Mouse (Mus musculus): ENCODE results near the gene Tnxb. TPM values are rescaled to one million over a fixed set of nuclear protein-coding genes. Genes with fewer than 3 reads are reported as not detected.
"Not testable (repeated sequence)": the region's sequence is repeated elsewhere in the genome, so short reads cannot be mapped to it uniquely, and the experiment has no call there.

Tnxb gene
- total RNA-seq, 1 experiment from 2014 or later = 0.05 TPM

- 0 out of 4 replicates have a peak, but pooled peaks of 1 of the 2 experiments have one; percentile 20 for ATAC-seq (replicated peaks in 1 of 2; ENCODE audit: insufficient read depth in 1 of 2, low FRiP score in 2 of 2, low TSS enrichment in 1 of 2, low read depth in 1 of 2, poor library complexity in 2 of 2, severe bottlenecking in 2 of 2)
Measured at GRCm38 (mm10) chr17:34699575-34700408, 29.5 kb downstream of the Tnxb start.

GRCm38 (mm10) chr17:34700671-34701071 is 30.3 kb downstream of the Tnxb start:
- 0 out of 4 replicates have a peak, but pooled peaks of 1 of the 2 experiments have one; percentile 27 for ATAC-seq (replicated peaks in 1 of 2; ENCODE audit: insufficient read depth in 1 of 2, low FRiP score in 2 of 2, low TSS enrichment in 1 of 2, low read depth in 1 of 2, poor library complexity in 2 of 2, severe bottlenecking in 2 of 2)

GRCm38 (mm10) chr17:34706476-34706875 is 36.1 kb downstream of the Tnxb start:
- ATAC-seq (replicated peaks in 1 of 2; ENCODE audit: insufficient read depth in 1 of 2, low FRiP score in 2 of 2, low TSS enrichment in 1 of 2, low read depth in 1 of 2, poor library complexity in 2 of 2, severe bottlenecking in 2 of 2) = not testable (repeated sequence)

- ATAC-seq (replicated peaks in 1 of 2; ENCODE audit: insufficient read depth in 1 of 2, low FRiP score in 2 of 2, low TSS enrichment in 1 of 2, low read depth in 1 of 2, poor library complexity in 2 of 2, severe bottlenecking in 2 of 2) = peak; percentile 61 to 63; a peak in 3 of 4 replicates
Measured at GRCm38 (mm10) chr17:34712951-34713350, 42.6 kb downstream of the Tnxb start.

- not testable (repeated sequence) for ATAC-seq (replicated peaks in 1 of 2; ENCODE audit: insufficient read depth in 1 of 2, low FRiP score in 2 of 2, low TSS enrichment in 1 of 2, low read depth in 1 of 2, poor library complexity in 2 of 2, severe bottlenecking in 2 of 2)
Measured at GRCm38 (mm10) chr17:34714181-34714907, 44.0 kb downstream of the Tnxb start.

DNA sequence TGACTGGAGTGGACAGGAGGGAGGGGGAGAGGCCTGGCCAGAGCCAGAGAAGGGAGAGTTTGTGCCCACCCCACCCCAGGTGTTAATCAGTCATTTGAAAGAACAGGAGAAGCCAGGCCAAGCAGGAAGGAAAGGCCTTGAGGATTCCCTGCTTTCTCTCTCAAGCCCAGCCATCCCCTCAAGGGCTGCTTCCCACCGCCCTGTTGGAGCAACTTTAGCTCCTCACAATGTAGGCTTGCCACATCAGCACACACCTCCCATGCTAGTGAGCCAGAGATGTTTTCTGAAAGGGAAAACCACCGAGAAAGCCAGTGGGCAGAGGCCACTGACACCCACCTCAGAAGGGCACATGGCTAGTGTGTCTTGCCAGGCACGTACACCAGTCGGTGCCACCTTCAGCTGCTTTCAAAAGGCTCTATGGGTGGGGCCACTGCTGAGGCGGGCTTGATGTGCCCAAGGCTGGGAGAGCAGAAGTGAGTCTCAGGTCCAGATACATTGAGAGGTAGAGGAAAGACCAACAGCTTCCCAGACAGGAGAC is 44.6 kb downstream of the Tnxb start:
- not testable (repeated sequence) for ATAC-seq (replicated peaks in 1 of 2; ENCODE audit: insufficient read depth in 1 of 2, low FRiP score in 2 of 2, low TSS enrichment in 1 of 2, low read depth in 1 of 2, poor library complexity in 2 of 2, severe bottlenecking in 2 of 2)

GRCm38 (mm10) chr17:34715451-34715850 is 45.1 kb downstream of the Tnxb start:
- not testable (repeated sequence) for ATAC-seq (replicated peaks in 1 of 2; ENCODE audit: insufficient read depth in 1 of 2, low FRiP score in 2 of 2, low TSS enrichment in 1 of 2, low read depth in 1 of 2, poor library complexity in 2 of 2, severe bottlenecking in 2 of 2)

- ATAC-seq (replicated peaks in 1 of 2; ENCODE audit: insufficient read depth in 1 of 2, low FRiP score in 2 of 2, low TSS enrichment in 1 of 2, low read depth in 1 of 2, poor library complexity in 2 of 2, severe bottlenecking in 2 of 2) = no peak
Measured at GRCm38 (mm10) chr17:34716247-34716646, 45.9 kb downstream of the Tnxb start.

DNA sequence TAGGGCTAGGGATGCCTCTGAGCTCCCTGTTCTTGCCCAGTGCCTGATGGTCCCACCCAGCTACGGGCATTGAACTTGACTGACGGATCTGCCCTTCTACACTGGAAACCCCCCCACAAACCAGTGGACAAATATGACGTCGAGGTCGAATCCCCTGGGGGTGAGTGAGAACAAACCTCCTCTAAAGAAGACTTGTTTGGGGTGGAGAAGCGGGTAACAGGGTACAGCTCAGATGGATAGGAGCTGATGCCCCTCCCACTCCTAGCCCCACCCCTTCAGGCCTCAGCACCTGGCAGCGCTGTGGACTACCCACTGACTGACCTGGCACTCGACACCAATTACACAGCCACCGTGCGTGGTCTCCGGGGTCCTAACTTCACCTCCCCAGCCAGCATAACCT is 47.1 kb downstream of the Tnxb start:
- no peak for ATAC-seq (replicated peaks in 1 of 2; ENCODE audit: insufficient read depth in 1 of 2, low FRiP score in 2 of 2, low TSS enrichment in 1 of 2, low read depth in 1 of 2, poor library complexity in 2 of 2, severe bottlenecking in 2 of 2)

DNA sequence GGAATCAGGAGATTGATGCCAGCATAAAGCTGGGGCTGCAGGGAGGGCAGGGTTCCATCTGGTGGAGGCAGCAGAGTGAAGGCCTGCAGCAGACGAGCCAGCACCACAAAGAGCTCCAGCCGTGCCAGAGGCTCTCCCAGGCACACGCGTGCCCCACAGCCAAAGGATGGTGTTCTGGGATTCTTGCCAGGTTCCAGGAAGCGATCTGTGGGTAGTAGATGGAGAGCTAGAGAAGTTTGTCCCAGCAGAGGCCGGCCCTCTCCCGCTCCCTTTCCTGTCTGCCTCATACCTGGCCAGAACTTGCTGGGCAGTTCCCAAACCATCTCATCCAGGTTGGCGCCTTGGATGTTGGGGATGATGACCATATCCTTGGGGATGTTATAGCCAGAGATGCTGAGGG is 49.6 kb downstream of the Tnxb start:
- not testable (repeated sequence) for ATAC-seq (replicated peaks in 1 of 2; ENCODE audit: insufficient read depth in 1 of 2, low FRiP score in 2 of 2, low TSS enrichment in 1 of 2, low read depth in 1 of 2, poor library complexity in 2 of 2, severe bottlenecking in 2 of 2)

GRCm38 (mm10) chr17:34722238-34722637 is 51.9 kb downstream of the Tnxb start:
- not testable (repeated sequence) for ATAC-seq (replicated peaks in 1 of 2; ENCODE audit: insufficient read depth in 1 of 2, low FRiP score in 2 of 2, low TSS enrichment in 1 of 2, low read depth in 1 of 2, poor library complexity in 2 of 2, severe bottlenecking in 2 of 2)

DNA sequence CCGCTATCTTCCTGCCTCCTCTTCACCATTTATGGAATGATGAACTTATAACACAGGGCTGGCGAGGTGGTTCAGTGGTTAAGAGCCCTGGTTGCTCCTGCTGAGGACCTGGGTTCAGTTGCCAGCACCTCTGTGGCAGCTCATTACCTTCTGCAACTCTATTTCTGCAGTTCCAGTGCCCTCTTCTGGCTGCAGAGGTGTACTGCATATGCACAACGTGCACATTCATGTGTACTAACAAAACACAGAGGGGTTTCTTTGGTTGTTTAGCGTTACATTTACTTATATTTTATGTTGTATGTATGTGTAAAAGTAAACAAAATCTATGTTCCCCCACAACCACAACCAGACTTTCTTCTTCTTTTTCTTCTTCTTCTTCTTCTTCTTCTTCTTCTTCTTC is 52.7 kb downstream of the Tnxb start:
- ATAC-seq (replicated peaks in 1 of 2; ENCODE audit: insufficient read depth in 1 of 2, low FRiP score in 2 of 2, low TSS enrichment in 1 of 2, low read depth in 1 of 2, poor library complexity in 2 of 2, severe bottlenecking in 2 of 2) = no peak

DNA sequence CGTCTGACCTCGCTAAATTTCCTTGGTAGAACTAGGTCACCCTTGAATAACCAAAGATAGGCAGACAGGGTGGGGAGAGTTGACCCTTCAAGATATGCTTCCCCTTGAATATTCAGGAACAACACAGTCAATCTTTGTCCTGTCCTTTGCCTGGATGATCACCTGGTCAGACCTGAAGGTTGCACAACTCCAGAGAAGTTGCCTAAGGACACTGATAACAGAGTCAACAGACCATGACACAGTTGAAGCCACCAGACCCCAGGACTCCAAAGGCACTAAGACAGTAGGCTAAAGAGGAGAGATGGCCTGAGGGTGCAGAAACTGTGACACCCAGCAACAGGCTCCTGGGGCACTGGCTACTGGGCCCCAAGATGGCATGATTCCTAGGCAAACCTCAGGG is 57.6 kb downstream of the Tnxb start:
- ATAC-seq (replicated peaks in 1 of 2; ENCODE audit: insufficient read depth in 1 of 2, low FRiP score in 2 of 2, low TSS enrichment in 1 of 2, low read depth in 1 of 2, poor library complexity in 2 of 2, severe bottlenecking in 2 of 2) = no peak

GRCm38 (mm10) chr17:34729155-34729554 is 58.8 kb downstream of the Tnxb start:
- ATAC-seq (replicated peaks in 1 of 2; ENCODE audit: insufficient read depth in 1 of 2, low FRiP score in 2 of 2, low TSS enrichment in 1 of 2, low read depth in 1 of 2, poor library complexity in 2 of 2, severe bottlenecking in 2 of 2) = not testable (repeated sequence)

GRCm38 (mm10) chr17:34729779-34730553 is 59.6 kb downstream of the Tnxb start:
- ATAC-seq (replicated peaks in 1 of 2; ENCODE audit: insufficient read depth in 1 of 2, low FRiP score in 2 of 2, low TSS enrichment in 1 of 2, low read depth in 1 of 2, poor library complexity in 2 of 2, severe bottlenecking in 2 of 2) = not testable (repeated sequence)

- not testable (repeated sequence) for ATAC-seq (replicated peaks in 1 of 2; ENCODE audit: insufficient read depth in 1 of 2, low FRiP score in 2 of 2, low TSS enrichment in 1 of 2, low read depth in 1 of 2, poor library complexity in 2 of 2, severe bottlenecking in 2 of 2)
Measured at GRCm38 (mm10) chr17:34737466-34737865, 67.1 kb downstream of the Tnxb start.

DNA sequence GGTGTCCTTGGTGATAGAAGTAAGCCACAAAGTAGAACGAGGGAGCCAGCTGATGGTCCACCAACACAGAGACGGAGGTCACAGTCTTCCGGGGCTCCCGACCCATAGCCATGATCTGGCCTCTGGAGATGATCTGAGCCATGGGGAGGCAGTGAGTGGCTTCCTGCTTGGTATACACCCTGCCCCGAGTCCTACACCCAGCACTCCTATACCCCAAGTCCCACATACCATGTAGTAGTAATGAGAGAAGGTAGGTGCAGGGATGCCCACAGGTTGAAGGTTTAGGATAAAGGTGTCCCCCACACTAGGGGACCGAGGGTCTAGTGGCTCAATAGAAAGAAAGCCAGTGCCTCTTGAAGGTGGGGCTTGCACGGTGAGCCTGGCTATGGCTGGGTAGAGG is 69.4 kb downstream of the Tnxb start:
- not testable (repeated sequence) for ATAC-seq (replicated peaks in 1 of 2; ENCODE audit: insufficient read depth in 1 of 2, low FRiP score in 2 of 2, low TSS enrichment in 1 of 2, low read depth in 1 of 2, poor library complexity in 2 of 2, severe bottlenecking in 2 of 2)

All from hematopoietic stem cell, adult 5-6 weeks (primary cell).